Mouse (Mus musculus) heart, postnatal 36 days (tissue): Measurements from ENCODE around the gene Cnih1. TPM values are rescaled to one million over a fixed set of nuclear protein-coding genes. Genes with fewer than 3 reads are reported as not detected.
"Not testable (repeated sequence)": the region's sequence is repeated elsewhere in the genome, so short reads cannot be mapped to it uniquely, and the experiment has no call there.

ENCODE experiments used
- DNase-seq, 2 experiments: peaks; one replicate each; pipeline ENCODE4 v3.0.0; 2021 to 2022
- intact Hi-C: fragments of 180-260 bp; cut with DNase I; formaldehyde crosslinking; loops from one replicate; pipeline ENCODE4 v1.15.1; 2025
- total RNA-seq, 2 experiments: library from RNA; stranded (reverse); gene quantifications; 2 replicates each; pipeline ENCODE4 v1.2.3; 2021

Gene Cnih1
- total RNA-seq: 10 to 100 TPM; 51.1 to 51.7 TPM

DNA sequence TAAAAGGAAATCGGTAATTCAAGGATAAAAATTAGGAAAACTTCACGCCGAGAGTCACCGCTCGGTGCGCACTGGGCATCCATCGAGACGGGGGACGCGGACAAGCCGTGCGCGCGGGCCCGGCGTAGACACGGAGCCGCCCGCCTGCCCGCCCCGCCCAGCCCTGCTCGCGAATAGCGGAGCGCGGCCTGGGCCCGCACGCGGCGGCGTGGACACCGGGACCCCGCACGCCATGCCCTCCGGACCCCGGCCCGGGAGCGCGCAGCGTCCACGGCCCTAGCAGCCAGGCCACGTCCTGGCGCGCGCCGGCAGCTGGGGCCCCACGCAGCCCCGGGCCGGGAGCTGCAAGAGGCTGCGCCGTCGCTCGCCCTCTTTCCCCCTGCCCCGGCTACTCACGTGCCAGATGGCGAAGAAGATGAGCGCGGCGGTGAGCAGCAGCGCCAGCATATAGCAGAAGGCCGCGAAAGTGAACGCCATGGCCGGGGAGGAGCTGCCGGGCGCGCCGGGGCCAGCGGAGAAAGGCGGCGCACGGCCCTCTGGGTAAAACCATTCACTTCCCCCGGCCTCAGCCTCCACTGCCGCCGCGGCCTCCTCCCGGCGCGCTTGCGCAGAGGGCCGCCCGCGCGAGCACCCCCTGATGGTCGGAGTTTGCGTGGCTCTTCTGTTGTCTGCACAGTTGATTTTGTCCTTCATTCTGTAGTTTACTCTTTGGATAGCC, at the start of gene Cnih1:
Gene Cnih1, minus strand, starts transcription at position 625 of the 718 bp plus-strand sequence.
- DNase-seq: peak; percentile 91
- intact Hi-C loops: no loop called here

DNA sequence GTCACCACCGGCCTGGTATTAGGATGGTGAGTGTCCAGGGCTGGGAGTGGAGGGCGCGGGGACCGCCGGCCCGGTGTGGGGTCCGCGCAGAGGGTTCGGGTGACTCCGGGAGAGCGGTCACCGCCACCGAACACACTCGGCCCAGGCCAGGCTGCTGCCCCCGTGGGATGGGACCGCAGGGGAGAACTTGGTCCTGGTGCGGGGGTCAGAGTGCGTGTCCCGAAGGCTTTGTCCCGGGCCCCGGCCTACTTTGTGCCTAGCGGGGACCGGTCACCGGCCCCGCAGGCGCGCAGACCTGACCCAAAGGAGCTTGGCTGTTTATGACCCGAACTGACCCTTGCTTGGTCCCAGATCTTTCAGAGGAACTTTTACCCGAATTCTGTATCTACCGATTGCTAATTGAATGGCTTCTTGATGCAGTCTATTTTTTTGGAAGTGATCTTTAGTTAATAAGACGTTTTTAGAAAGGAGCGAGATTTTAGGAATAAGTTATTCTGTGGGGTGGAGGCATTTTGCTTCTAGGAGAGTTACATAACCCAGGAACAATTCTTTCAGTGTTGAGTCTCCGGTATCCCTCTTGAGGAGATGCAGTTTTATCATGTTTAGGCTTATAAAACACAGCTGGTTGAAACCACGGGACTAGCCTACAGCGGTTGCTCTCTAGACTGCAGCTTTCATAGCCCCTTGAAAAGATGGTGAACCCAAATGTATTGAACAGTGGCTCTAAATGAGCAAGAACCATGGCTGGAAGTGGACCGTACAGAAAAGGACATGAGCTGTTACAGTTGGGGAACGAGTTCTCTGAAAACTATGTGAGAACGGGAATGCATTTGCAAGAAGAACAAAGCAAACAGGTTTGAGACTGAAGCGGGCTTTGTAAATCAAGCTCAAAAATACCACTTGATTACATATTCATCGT, 44.4 kb upstream of the Cnih1 start:
- peak in 1 of 2 experiments; percentile 14 for DNase-seq
- intact Hi-C loops: loop anchor here (2.0 to 5.0 kb wide), 2 partner anchors 50 to 255 kb away; partner anchors contain the start of gene Samd4

DNA sequence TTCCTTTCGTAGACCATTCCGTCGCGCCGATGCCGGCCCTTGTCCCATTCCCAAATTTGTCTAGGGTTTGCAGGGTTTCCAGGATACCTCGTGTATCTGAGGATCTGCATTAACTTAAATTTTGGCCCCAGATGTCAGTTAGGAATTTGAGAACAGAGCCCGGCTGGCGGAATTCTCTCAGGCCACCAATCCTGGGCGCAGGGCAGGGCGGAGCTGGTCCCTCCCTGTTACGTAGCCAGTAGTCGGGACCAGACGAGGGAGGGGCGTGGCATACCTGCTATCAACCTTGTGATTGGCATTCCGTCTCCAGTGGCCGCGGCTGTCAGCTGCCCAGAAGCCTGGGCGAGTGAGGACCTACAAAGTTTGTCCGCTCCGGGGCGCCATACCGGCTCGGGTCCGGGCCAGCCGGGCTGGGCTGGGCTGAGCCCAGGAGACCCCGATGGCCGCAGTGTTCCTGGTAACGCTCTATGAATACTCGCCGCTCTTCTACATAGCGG, 43.7 kb upstream of the Cnih1 start, which contains the start of gene Cgrrf1:
Gene Cgrrf1, plus strand, starts transcription at position 289 of the 497 bp plus-strand sequence.
- peak; percentile 94 to 96 for DNase-seq
- intact Hi-C loops: loop anchor here (2.0 to 5.0 kb wide), 2 partner anchors 51 to 255 kb away; partner anchors contain the start of gene Samd4

DNA sequence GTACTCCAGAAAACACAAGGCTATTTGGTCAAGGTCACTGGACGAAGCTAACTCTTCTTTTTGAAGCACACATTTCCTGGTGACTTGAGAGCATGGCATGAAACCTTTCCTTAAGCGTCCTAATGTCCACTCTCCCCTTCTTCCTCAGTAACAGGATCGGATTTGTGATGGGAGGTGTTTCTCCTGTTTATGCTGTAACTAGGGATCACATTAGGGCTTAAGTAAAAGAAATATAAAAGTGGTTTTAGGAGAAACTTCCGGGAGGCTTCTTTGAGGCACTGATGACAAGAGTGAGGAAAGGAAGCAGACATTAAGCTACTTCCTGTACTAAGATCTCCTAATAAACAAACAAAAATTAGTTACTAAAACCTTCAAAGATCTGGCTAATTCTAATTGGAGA, 43.1 kb upstream of the Cnih1 start:
- DNase-seq: peak in 1 of 2 experiments; percentile 12
- intact Hi-C loops: loop anchor here (5.0 kb wide), 1 partner anchor 256 kb away; no protein-coding TSS in a partner anchor

DNA sequence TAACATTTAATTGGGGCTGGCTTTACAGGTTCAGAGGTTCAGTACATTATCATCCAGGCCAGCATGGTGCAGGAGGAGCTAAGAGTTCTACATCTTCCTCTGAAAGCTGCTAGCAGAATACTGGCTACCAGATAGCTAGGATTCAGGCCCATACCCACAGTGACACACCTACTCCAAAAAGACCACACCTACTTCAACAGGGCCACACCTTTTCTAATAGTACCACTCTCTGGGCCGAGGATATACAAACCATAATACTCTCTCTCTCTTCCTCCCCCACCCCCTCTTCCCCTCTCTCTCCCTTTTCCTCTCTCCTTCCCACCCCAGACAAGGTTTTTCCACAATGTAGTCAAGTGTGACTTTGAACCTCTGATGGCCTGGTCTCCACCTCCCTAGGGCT, 39.2 kb upstream of the Cnih1 start:
- intact Hi-C loops: no loop called here

DNA sequence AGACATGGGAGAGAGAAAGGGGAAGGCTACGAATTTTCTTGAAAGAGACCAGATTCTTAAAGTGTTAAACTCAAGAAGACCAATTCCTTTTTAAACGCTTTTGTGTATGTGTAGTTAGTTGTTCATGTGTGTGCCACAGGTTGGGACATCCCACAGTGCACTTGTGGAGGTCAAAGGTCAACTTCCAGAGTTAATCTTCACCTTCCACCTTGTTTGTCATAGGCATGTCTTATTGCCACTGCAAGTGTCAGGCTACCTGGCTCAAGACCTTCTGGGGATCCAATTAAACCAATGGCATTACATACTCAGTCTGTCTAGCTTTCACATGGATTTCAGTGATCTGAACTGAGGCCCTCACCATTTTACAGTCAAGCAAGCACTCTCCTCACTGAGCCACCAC, 35.8 kb upstream of the Cnih1 start:
- intact Hi-C loops: loop anchor here (2.0 kb wide), 1 partner anchor 59 kb away; the partner anchor contains the start of gene Samd4
- no peak for DNase-seq

More for the DNA sequence above, 39.2 kb upstream of the Cnih1 start:
- DNase-seq: no peak

DNA sequence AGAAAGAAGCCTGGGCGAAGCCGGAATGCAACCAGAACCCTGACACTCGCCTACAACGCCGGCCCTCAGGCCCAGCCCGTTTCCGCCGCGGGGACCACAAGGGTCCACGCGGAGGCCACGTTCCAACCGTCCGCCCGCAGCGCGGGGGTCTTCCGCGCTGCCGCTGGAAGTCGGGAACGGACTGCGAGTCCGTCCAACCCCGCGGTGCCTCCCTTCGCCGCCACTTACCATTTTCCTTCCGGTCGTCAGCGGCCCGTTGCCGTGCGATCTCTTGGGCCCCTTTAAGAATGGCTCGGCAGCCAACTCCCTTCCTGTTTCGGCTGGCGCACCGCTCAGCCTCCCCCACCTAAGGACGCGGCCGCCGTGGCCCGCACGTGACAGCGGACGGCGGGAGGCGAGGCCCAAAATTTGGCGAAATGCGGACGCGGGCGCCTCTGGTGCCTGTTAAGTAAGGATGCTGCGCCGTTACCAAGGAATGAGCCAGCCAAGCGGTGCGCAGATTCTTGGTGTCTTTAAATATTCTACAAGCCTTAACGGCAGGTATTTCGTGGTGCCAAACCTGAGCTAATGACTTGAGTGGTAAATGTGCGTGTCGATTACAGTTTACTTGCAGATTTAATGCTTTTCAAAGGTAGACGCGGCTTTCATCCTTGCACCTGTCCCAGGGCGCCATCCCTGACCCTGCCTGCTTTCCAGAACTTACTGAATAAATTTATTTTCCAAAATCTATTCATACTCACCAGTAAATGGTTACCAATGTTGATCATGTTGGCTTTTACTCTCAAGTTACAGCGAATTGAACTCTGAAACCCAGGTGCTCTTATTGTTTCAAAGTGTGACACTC, 33.9 kb upstream of the Cnih1 start, which contains the start of gene Gmfb:
Gene Gmfb, minus strand, starts transcription at position 370 of the 844 bp plus-strand sequence.
- intact Hi-C loops: loop anchor here (2.0 kb wide), 1 partner anchor 61 kb away; the partner anchor contains the start of gene Samd4
- DNase-seq: peak; percentile 97 to 98

DNA sequence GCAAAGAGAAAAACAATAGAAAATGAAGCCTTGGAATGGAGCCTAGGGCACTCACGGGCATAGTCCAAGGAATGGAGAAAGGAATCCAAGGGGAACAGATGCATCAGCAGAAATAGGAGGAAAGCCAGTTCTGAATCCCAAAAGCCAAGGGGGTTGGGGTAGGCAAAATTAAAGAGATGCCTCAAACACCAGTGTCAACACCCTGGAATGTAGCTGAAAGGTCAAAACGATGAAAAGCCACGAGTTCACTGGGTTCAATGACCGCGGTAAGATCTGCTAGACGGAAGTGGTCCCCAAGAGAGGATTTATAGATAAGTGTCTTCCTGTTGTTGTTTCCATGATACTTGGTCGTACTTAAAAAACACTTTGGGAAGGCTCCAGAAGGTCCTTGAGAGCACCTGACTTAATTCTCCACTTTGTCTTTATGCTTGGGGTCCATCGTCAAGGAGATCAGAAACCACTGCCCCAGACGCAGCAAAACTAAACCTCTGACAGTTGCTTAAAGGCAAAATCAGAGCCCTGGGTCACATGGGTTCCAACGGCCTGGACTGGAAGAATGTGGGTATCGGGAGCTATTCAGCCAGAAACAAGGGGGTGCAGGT, 33.2 kb upstream of the Cnih1 start:
- DNase-seq: peak in 1 of 2 experiments; percentile 9
- intact Hi-C loops: no loop called here

DNA sequence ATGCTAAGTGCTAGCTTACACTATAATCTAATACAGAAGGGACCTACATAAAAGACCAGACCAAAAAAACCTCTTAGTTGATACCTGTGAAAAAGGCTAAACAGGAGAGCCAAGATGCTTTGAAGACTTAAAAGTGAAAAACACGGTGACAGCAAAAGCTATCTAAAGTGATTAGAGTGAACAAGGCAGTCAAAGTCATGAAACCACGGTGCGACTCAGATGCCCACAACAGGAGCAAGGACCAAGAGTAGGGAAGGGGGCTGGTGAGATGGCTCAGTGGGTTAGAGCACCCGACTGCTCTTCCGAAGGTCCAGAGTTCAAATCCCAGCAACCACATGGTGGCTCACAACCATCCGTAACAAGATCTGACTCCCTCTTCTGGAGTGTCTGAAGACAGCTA, 31.8 kb upstream of the Cnih1 start:
- DNase-seq: not testable (repeated sequence)
- intact Hi-C loops: loop anchor here (2.0 kb wide), 1 partner anchor 29 kb away; no protein-coding TSS in a partner anchor

DNA sequence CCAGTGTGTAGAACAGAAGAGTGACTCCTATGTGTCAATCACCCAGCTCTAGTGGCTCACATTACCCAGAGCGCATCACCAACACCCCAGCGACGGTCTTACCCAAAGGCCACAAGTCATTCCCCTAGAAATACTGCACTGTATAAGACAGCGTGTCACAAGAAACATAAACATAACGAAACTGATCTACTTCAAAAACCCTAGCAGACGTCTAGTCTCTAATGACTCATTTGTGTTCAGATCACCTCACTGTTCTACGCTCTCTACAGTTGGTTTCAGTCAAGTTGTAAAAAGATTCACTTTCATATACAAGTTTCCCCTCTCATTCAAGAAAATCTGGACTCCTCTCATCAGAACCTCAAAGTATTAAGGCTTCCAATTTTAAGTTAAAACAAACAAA, 30.5 kb upstream of the Cnih1 start:
- intact Hi-C loops: loop anchor here (2.0 kb wide), 1 partner anchor 28 kb away; no protein-coding TSS in a partner anchor
- no peak for DNase-seq

DNA sequence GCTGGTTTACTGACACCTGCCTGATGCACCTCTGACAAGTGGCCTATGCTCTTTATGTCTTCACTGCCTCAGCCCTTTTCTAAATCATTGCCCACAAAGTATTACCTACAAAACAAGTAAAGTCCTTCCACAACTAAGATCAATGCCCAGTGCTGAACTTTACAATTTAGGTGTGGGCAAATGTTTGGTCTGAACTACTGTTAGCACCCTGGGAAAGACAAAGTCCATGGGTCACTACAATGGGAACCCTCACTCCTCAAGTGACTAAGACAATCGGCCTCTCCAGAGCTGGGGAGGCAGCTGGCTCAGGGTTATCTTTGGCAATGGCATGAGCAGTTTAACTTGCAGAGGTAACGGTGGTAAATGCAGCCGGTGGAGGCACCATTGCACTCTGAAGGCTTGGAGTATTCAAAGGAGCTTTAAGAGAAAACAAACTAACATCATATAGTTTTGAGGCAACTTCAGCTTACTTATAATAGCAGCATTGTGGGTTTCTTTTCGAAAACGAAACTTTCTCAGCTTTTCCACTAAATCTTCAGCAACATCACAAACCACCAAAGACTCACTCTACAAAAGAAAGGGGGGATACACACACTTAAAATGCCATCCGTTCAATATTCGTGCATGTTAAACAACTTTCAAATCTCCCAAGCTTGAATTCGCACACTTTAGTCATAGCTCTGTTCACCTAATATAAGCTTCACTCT, 28.9 kb upstream of the Cnih1 start:
- DNase-seq: no peak
- intact Hi-C loops: no loop called here

DNA sequence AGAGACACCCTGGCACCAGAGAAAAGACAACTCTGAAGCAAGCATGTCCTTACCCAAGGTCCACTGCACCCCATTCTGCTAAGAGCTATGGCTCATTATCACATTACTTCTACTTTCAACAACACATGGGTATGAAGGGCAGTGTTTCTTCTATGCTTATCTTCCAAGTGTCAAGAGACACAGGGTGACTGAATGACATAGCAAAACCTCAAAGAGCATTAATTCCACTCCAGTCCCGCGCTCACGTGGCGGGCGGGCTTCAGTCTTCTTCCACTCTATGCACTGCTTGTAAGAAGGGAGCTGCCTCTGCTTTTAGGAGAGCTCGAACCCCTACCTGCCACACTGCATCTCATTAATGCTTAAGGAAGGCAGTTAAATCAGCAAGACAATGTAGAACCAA, 27.4 kb upstream of the Cnih1 start:
- intact Hi-C loops: no loop called here
- no peak for DNase-seq

DNA sequence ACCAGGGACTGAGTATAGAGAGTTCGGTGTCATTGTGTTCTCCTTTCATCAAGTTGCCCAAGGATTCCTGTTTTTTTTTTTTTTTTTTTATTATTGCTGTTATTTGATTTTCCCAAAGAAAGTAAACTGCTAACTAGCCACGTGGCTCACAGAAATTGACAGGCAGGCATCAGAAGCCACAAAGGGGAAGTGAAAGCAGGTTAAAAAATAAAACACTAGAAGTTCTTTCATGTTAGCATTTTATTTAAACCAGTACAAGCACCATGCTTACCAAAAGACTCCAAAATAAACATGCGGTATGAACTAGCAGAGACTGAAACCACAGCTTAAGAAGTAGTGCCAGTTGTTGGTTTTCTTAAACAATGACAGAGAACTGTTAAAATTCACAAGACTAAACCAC, 19.7 kb upstream of the Cnih1 start:
- intact Hi-C loops: no loop called here

DNA sequence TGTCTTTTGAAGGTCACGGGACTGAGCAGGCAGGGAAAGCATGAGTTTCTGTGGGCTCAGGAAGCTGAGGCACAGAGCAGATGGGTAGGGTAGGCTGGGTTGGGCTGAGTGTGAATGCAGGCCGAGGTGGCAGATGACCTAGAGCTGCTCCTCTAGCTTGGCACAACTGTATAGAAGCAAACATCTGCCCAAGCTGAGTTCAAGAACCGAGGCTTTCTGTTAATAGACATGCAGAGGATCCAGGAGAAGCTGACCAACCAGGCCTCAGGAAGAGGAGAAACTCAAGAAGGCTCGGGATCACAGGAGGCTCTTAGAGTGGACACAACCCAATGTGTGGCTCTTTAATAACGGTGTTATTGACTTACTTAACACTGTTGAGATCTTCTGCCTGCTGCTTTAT, 18.0 kb upstream of the Cnih1 start:
- DNase-seq: no peak
- intact Hi-C loops: no loop called here

More for the DNA sequence above, 19.7 kb upstream of the Cnih1 start:
- no peak for DNase-seq

DNA sequence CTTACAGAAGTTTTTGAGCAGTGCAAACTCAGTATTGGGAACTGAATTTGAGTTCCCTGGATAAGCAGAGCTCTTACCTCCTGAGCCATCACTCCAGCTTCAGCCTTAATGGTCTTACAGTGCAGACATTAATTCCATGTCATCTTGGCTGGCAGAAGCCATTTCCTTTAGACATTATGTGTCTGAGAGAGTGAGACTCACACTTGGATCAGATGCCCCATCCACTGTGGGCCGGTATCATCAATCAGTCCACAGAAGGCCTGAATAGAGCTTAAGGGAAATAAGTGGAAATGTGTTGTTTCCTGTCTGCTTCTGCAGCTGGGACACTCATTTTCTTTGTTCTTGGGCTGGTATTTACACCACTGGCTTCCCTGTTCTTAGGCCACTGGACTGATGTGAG, 15.6 kb upstream of the Cnih1 start:
- intact Hi-C loops: no loop called here
- DNase-seq: no peak

DNA sequence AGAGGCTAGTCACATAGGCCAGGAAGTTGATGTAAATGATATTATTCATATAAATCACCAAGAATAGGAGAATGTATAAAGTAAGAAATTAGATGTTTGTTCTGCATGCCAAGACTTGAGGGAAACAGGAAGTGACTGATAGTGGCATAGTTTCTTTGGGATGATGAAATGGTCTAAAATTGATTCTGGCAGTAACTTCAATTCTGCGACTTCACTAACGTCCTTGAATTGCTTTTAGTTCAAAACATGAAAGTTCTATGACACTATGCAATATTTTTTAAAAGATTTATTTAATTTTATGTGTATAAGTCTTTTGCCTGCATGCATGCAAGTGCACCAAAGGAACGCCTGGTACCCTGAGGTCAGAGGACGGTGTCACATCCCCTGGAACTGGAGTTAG, 15.0 kb upstream of the Cnih1 start:
- intact Hi-C loops: no loop called here
- DNase-seq: no peak

DNA sequence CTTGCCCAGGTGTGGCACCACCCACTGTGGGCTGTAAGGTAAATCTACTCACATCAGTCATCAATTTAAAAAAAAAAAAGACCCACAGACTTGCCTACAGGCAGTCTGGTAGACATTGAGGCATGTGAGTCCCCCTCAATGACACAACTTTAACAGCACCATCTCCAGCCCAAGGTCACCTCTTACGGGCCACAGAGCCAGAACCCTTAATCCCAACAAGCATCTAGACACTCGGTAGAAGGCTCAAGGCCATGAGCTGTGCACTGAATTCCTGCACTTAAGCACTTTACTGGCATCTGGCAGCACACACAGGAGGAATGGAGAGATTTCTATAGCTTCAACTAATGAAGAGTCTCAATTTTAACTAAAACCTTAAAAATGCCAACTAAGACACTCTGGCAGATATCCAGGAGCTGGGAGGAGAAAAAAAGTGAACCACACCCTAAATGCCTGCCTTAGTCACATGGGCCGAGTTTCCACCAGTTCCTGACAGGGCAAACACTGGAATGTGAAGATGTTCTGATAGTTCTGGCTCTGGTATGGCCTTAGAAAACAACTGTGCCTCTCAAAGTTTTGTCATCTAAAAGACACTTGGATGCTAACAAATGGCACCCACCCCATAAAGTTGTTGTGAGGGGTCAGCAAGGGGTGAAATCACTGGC, 12.6 kb upstream of the Cnih1 start:
- no peak for DNase-seq
- intact Hi-C loops: no loop called here

DNA sequence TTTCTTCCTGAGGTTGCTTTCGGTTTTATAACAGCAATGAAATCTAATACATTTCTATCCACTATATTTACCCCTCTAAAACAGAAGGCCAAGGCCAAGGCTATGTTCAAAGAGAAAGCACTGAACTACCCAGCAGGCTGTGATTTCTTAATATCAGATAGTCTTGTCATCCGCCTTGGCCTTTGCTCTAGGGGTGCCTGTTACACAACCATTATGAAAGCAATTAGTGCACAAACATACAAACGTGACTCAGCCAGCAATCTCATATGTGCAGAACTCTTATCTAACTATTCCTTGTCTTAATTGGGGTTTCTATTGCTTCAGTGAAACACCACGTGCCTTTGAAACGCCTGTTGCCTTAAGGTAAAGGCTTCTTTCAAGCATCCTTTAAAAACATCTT, 5.9 kb upstream of the Cnih1 start:
- intact Hi-C loops: no loop called here
- DNase-seq: no peak
